Mouse (Mus musculus): ENCODE measurements around the gene Cpm.

GRCm38 (mm10) chr10:117701034-117701829, 71.9 kb downstream of the Cpm start:
- no peak for TF ChIP-seq CTCF (IDR thresholded peaks at IDR 0.05; ENCODE audit: low read depth, low read length)
- no peak for TF ChIP-seq GATA1 (IDR thresholded peaks at IDR 0.05; ENCODE audit: borderline replicate concordance, low read length)
